Mouse (Mus musculus) hindbrain, embryonic 14.5 days (tissue): ENCODE measurements around the gene Nedd9. TPM values are rescaled to one million over a fixed set of nuclear protein-coding genes. Genes with fewer than 3 reads are reported as not detected.

Experiments used
- polyA plus RNA-seq: library from polyadenylated mRNA; unstranded; fragments of >200 nt; fragmentation: Nextera tagmentation; extraction: Ambion mirVana; gene quantifications from 2 replicates; pipeline ENCODE4 v1.2.1, GENCODE M21; 2014

Gene Nedd9
- polyA plus RNA-seq, 1 experiment from 2014 or later, result 15.2 TPM

Other genes starting within 250 kb of the Nedd9 start
- gene Smim13, start 237.5 kb downstream of the Nedd9 start, polyA plus RNA-seq, result 28.9 and 37.8 TPM in 2 replicates
- not detected in 2 replicates for gene Gm17364, start 213.4 kb downstream of the Nedd9 start, polyA plus RNA-seq
- 62.4 and 65.9 TPM in 2 replicates for gene Tmem170b, start 118.5 kb upstream of the Nedd9 start, polyA plus RNA-seq